Mouse (Mus musculus): ENCODE measurements at regions not wholly inside any gene's neighbourhood (a gene's known extent, or its start where the extent isn't known, plus 50 kb on each side); places are given as distances from the start of the nearest gene placed in this dataset.

- no peak for DNase-seq (ENCODE audit: extremely low spot score, low spot score)
Observed at GRCm38 (mm10) chr2:180404168-180404567, 51.9 kb upstream of the Slco4a1 start.

- DNase-seq (ENCODE audit: extremely low spot score, low spot score) = no peak
Observed at GRCm38 (mm10) chr2:180403621-180404020, 52.4 kb upstream of the Slco4a1 start.

GRCm38 (mm10) chr2:180402851-180403459, 53.1 kb upstream of the Slco4a1 start:
- DNase-seq (ENCODE audit: extremely low spot score, low spot score) = no peak

GRCm38 (mm10) chr2:180402433-180402832, 53.6 kb upstream of the Slco4a1 start:
- no peak for DNase-seq (ENCODE audit: extremely low spot score, low spot score)

GRCm38 (mm10) chr2:180401409-180402391, 54.3 kb upstream of the Slco4a1 start:
- no peak for DNase-seq (ENCODE audit: extremely low spot score, low spot score)

GRCm38 (mm10) chr2:180400514-180401019, 55.5 kb upstream of the Slco4a1 start:
- DNase-seq (ENCODE audit: extremely low spot score, low spot score) = no peak

GRCm38 (mm10) chr2:180399651-180400513, 56.2 kb upstream of the Slco4a1 start:
- DNase-seq (ENCODE audit: extremely low spot score, low spot score) = no peak

GRCm38 (mm10) chr2:180398851-180399447, 57.1 kb upstream of the Slco4a1 start:
- no peak for DNase-seq (ENCODE audit: extremely low spot score, low spot score)

GRCm38 (mm10) chr2:180398481-180398754, 57.6 kb upstream of the Slco4a1 start:
- DNase-seq (ENCODE audit: extremely low spot score, low spot score) = no peak

GRCm38 (mm10) chr2:180397723-180398480, 58.1 kb upstream of the Slco4a1 start:
- DNase-seq (ENCODE audit: extremely low spot score, low spot score) = no peak

- DNase-seq (ENCODE audit: extremely low spot score, low spot score) = no peak
Observed at GRCm38 (mm10) chr2:180396664-180397377, 59.2 kb upstream of the Slco4a1 start.

GRCm38 (mm10) chr2:180396211-180396610, 59.8 kb upstream of the Slco4a1 start:
- DNase-seq (ENCODE audit: extremely low spot score, low spot score) = no peak

GRCm38 (mm10) chr2:180395279-180396034, 60.6 kb upstream of the Slco4a1 start:
- DNase-seq (ENCODE audit: extremely low spot score, low spot score) = no peak

GRCm38 (mm10) chr2:180392846-180393700, 58.6 kb upstream of the Gata5 start:
- DNase-seq (ENCODE audit: extremely low spot score, low spot score) = no peak

GRCm38 (mm10) chr2:180392298-180392697, 57.8 kb upstream of the Gata5 start:
- no peak for DNase-seq (ENCODE audit: extremely low spot score, low spot score)

- DNase-seq (ENCODE audit: extremely low spot score, low spot score) = no peak
Observed at GRCm38 (mm10) chr2:180391349-180391748, 56.9 kb upstream of the Gata5 start.

- DNase-seq (ENCODE audit: extremely low spot score, low spot score) = no peak
Observed at GRCm38 (mm10) chr2:180390216-180390996, 55.9 kb upstream of the Gata5 start.

All from neural tube, embryonic 10.5 days (tissue).